Mouse (Mus musculus) heart, embryonic 14.5 days (tissue): Measurements from ENCODE around the gene Gm10424. TPM values are rescaled to one million over a fixed set of nuclear protein-coding genes. Genes with fewer than 3 reads are reported as not detected.
"Not testable (repeated sequence)": the region's sequence is repeated elsewhere in the genome, so short reads cannot be mapped to it uniquely, and the experiment has no call there.

Experiments
- ATAC-seq: fragments of 200-750 bp; cut with Nextera tagmentation; 2 replicates; pipeline ENCODE4 v1.8.0; 2017; ENCODE audit warnings: low read depth, moderate TSS enrichment; ENCODE audit not compliant: insufficient number of reproducible peaks, insufficient read depth, low FRiP score
- H3K27ac ChIP-seq, 2 experiments: fragments of 200-500 bp in 1 of 2; fragments of 300-500 bp in 1 of 2; sonication (generic) in 1 of 2; replicated peaks in 1 of 2; 2 replicates each; pipeline ENCODE4 v1.5.1; 2012 to 2014; ENCODE audit warnings: low read depth in 2 of 2, low read length in 2 of 2, control low read depth in 1 of 2, mild to moderate bottlenecking in 1 of 2, mixed read lengths in 1 of 2; ENCODE audit not compliant: control insufficient read depth in 1 of 2, insufficient read depth in 1 of 2
- H3K27me3 ChIP-seq: fragments of 300-500 bp; sonication (generic); 2 replicates; pipeline ENCODE4 v1.6.1; 2014; ENCODE audit warnings: mild to moderate bottlenecking, low read length, control low read depth; ENCODE audit not compliant: control insufficient read depth, insufficient read depth
- H3K36me3 ChIP-seq: fragments of 300-500 bp; sonication (generic); 2 replicates; pipeline ENCODE4 v1.6.1; 2014; ENCODE audit warnings: mild to moderate bottlenecking, control low read depth, low read length, mixed read lengths; ENCODE audit not compliant: control insufficient read depth, insufficient read depth
- H3K4me1 ChIP-seq, 2 experiments: fragments of 200-500 bp in 1 of 2; fragments of 300-500 bp in 1 of 2; sonication (generic) in 1 of 2; 2 replicates each; pipeline ENCODE4 v1.6.1; 2012 to 2014; ENCODE audit warnings: low read length in 2 of 2, control low read depth in 1 of 2, mixed read lengths in 1 of 2; ENCODE audit not compliant: control insufficient read depth in 2 of 2, insufficient read depth in 2 of 2
- H3K4me2 ChIP-seq: fragments of 300-500 bp; sonication (generic); 2 replicates; pipeline ENCODE4 v1.6.1; 2014; ENCODE audit warnings: mild to moderate bottlenecking, low read length
- H3K4me3 ChIP-seq, 2 experiments: fragments of 200-500 bp in 1 of 2; fragments of 300-500 bp in 1 of 2; sonication (generic) in 1 of 2; 2 replicates each; pipeline ENCODE4 v1.5.1; 2012 to 2014; ENCODE audit warnings: low read length in 2 of 2, mild to moderate bottlenecking in 2 of 2, control low read depth in 1 of 2, low read depth in 1 of 2, moderate library complexity in 1 of 2; ENCODE audit not compliant: control insufficient read depth in 1 of 2, insufficient read depth in 1 of 2
- H3K9ac ChIP-seq: fragments of 300-500 bp; sonication (generic); 2 replicates; pipeline ENCODE4 v1.6.1; 2014; ENCODE audit warnings: mild to moderate bottlenecking, low read length
- H3K9me3 ChIP-seq: fragments of 300-500 bp; sonication (generic); 2 replicates; pipeline ENCODE4 v1.6.1; 2016; ENCODE audit warnings: low read length, control low read depth; ENCODE audit not compliant: control insufficient read depth
- WGBS: fragments of 180-500 bp; shearing (Covaris S2); extraction: QIAGEN DNeasy Blood & Tissue Kit; methylation state at CpG from one replicate; pipeline ENCODE4 v1.1.7; 2014; 5-methylcytosine and 5-hydroxymethylcytosine counted together
- polyA plus RNA-seq: library from polyadenylated mRNA; unstranded; fragments of >200 nt; fragmentation: Nextera tagmentation; extraction: Ambion mirVana; gene quantifications from 2 replicates; pipeline ENCODE4 v1.2.1, GENCODE M21; 2014

Gene Gm10424
- not detected in 2 replicates for polyA plus RNA-seq

DNA sequence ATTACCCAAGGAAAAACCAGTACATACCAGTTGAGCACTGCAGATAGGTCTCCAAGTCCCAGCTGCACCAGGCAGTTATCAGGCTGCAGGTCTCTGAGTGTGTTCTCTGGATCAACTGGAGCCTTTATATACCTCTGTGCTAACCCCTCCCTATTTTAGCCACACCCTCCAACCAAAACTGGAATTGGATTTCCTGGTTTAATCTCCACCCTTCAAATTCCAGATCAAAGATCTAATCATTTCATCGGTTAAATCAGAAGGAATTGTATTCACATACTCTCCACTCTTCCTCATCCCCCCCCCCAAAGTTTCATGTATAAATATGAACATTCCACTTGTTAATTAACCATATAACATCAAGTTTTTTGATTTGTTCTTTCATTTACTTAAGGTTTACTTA lies at the start of gene Gm10424:
Gm10424 (minus strand) TSS at position 101 of the 400 bp plus-strand sequence.
- not testable (repeated sequence) for H3K9me3 ChIP-seq, H3K4me2 ChIP-seq, H3K4me3 ChIP-seq, H3K36me3 ChIP-seq, ATAC-seq, H3K9ac ChIP-seq, H3K27me3 ChIP-seq, H3K27ac ChIP-seq, H3K4me1 ChIP-seq
- no CpG with 5 or more reads among the region's 1 CpGs for WGBS

DNA sequence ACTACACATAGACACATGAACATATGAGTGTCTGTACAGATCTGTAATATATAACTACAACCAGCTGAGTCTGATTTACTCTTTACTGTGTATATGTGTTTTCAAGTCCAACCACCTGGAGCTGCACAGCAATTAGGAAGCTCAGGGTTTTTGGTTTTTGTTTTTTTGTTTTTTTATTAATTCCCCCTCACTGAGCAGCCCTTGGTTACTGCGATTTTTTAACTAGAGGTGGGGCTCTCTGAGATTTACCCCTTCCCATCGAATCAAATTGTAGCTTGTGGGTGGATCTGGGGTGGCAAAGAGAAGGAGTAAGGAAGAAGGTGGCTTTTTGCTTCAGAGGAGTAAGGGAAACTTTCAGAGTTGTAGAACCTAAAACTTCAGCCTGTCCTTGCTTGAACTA lies 33.0 kb upstream of the Gm10424 start, which contains the start of gene Gm3259:
Gm3259 (plus strand) TSS at position 301 of the 400 bp plus-strand sequence.
- H3K4me1 ChIP-seq, H3K4me2 ChIP-seq, H3K27me3 ChIP-seq, H3K36me3 ChIP-seq, ATAC-seq, H3K4me3 ChIP-seq, H3K27ac ChIP-seq, H3K9ac ChIP-seq, H3K9me3 ChIP-seq: not testable (repeated sequence)
- 17% methylated on average over 2 of the region's 2 CpGs for WGBS

Other genes starting within 250 kb of the Gm10424 start
- not detected in 2 replicates for gene Gm7942, start 165.8 kb downstream of the Gm10424 start, polyA plus RNA-seq
- not detected in 2 replicates for gene Gm16513, start 90.1 kb downstream of the Gm10424 start, polyA plus RNA-seq
- not detected in 2 replicates for gene Gm3259, start 33.1 kb upstream of the Gm10424 start, polyA plus RNA-seq
- gene D5Ertd577e, start 184.0 kb upstream of the Gm10424 start, polyA plus RNA-seq: not detected in 2 replicates
- gene Gm3286, start 238.0 kb upstream of the Gm10424 start, polyA plus RNA-seq: not detected in 2 replicates